Mouse (Mus musculus): Measurements from ENCODE around the gene Frmpd4. TPM values are rescaled to one million over a fixed set of nuclear protein-coding genes. Genes with fewer than 3 reads are reported as not detected.

Frmpd4 gene
- polyA plus RNA-seq, 1 experiment, result 0.05 TPM

DNA sequence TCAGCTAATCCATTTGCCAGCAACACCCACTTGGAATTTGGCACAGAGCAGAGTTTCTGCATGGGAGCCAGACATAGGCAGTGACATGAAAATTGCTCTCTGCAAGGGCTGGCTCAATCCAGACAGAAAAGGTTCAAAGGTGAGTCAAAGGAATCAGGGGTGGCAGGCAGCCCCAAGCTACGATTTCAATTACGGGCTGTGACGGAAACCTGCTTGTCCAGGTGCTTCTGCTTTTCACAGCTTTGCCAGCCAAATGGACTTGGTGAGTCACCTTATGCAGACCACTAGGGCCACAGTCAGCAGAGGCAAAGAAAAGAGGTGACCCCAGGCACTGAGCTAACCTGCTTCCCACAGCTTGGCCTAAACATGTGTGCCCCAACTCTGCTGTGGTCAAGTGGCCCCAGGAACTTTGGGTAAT, 857.5 kb downstream of the Frmpd4 start:
- no peaks in the 10 kb centered on the region for H3K36me3 ChIP-seq (ENCODE audit: control insufficient read depth, insufficient read depth)
- no peak overlapping the region for H3K4me3 ChIP-seq
- H3K27me3 ChIP-seq (ENCODE audit: control insufficient read depth, insufficient read depth, insufficient read length), result no peaks in the 10 kb centered on the region
- no peak overlapping the region for H3ac ChIP-seq (ENCODE audit: control insufficient read depth, insufficient read length)
- H3K4me2 ChIP-seq (ENCODE audit: low read depth), result no peak overlapping the region
- TF ChIP-seq CEBPB (IDR thresholded peaks at IDR 0.05; ENCODE audit: insufficient read depth, poor library complexity, severe bottlenecking) (no peak), TCF3 (IDR thresholded peaks at IDR 0.05; ENCODE audit: insufficient read length, low read depth) (no peak), SRF (IDR thresholded peaks at IDR 0.05; ENCODE audit: control insufficient read depth, insufficient read length, low read depth) (no peak), E2F4 (IDR thresholded peaks at IDR 0.05; ENCODE audit: insufficient read depth) (no peak), REST (IDR thresholded peaks at IDR 0.05; ENCODE audit: insufficient read depth, insufficient read length) (no peak), POLR2AphosphoS2 (IDR thresholded peaks at IDR 0.05; ENCODE audit: insufficient read length, low read depth) (no peak), TCF12 (IDR thresholded peaks at IDR 0.05; ENCODE audit: insufficient read depth, poor library complexity, severe bottlenecking) (no peak), MYOD1 (IDR thresholded peaks at IDR 0.05; ENCODE audit: control insufficient read depth in 1 of 3, insufficient read length in 2 of 3, low read depth in 2 of 3) (no peak), MYOG (IDR thresholded peaks at IDR 0.05; ENCODE audit: control insufficient read depth in 1 of 3, insufficient read depth in 1 of 3, insufficient read length in 2 of 3, low read depth in 2 of 3) (no peak), MAX (IDR thresholded peaks at IDR 0.05; ENCODE audit: low read depth) (no peak), POLR2A (IDR thresholded peaks at IDR 0.05; ENCODE audit: insufficient read length, low read depth) (no peak), USF1 (IDR thresholded peaks at IDR 0.05; ENCODE audit: low read depth) (no peak)
- H3K79me2 ChIP-seq (ENCODE audit: control insufficient read depth, insufficient read depth), result no peaks in the 10 kb centered on the region

DNA sequence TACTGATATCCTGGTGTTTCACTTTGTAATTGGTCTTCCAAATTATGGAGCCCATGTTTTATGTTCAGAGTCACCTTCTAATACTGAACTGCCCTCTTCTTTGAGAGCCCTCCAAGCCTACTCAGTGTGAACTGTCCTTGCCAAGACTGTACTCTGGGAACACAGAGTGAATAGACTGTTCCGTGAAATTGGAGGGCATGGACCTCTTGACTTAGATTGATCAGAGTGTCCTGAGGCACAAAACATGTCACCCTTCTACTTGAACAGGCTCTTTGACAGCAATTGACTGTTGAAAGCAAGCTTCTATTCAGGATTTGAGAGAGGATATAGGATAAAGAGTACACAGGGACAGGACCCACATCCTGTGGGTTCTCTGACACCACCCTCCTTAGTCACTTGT, 857.9 kb downstream of the Frmpd4 start:
- Histone ChIP-seq H3K36me3 (ENCODE audit: control insufficient read depth, insufficient read depth) (no peaks in the 10 kb centered on the region), H3K27me3 (ENCODE audit: control insufficient read depth, insufficient read depth, insufficient read length) (no peaks in the 10 kb centered on the region), H3K4me3 (no peak overlapping the region), H3K4me2 (ENCODE audit: low read depth) (no peak overlapping the region), H3ac (ENCODE audit: control insufficient read depth, insufficient read length) (no peak overlapping the region), H3K79me2 (ENCODE audit: control insufficient read depth, insufficient read depth) (no peaks in the 10 kb centered on the region)
- TF ChIP-seq USF1 (IDR thresholded peaks at IDR 0.05; ENCODE audit: low read depth) (no peak), REST (IDR thresholded peaks at IDR 0.05; ENCODE audit: insufficient read depth, insufficient read length) (no peak), POLR2A (IDR thresholded peaks at IDR 0.05; ENCODE audit: insufficient read length, low read depth) (no peak), TCF12 (IDR thresholded peaks at IDR 0.05; ENCODE audit: insufficient read depth, poor library complexity, severe bottlenecking) (no peak), E2F4 (IDR thresholded peaks at IDR 0.05; ENCODE audit: insufficient read depth) (no peak), MYOD1 (IDR thresholded peaks at IDR 0.05; ENCODE audit: control insufficient read depth in 1 of 3, insufficient read length in 2 of 3, low read depth in 2 of 3) (no peak), MYOG (IDR thresholded peaks at IDR 0.05; ENCODE audit: control insufficient read depth in 1 of 3, insufficient read depth in 1 of 3, insufficient read length in 2 of 3, low read depth in 2 of 3) (no peak), POLR2AphosphoS2 (IDR thresholded peaks at IDR 0.05; ENCODE audit: insufficient read length, low read depth) (no peak), CEBPB (IDR thresholded peaks at IDR 0.05; ENCODE audit: insufficient read depth, poor library complexity, severe bottlenecking) (no peak), TCF3 (IDR thresholded peaks at IDR 0.05; ENCODE audit: insufficient read length, low read depth) (no peak), MAX (IDR thresholded peaks at IDR 0.05; ENCODE audit: low read depth) (no peak), SRF (IDR thresholded peaks at IDR 0.05; ENCODE audit: control insufficient read depth, insufficient read length, low read depth) (no peak)

DNA sequence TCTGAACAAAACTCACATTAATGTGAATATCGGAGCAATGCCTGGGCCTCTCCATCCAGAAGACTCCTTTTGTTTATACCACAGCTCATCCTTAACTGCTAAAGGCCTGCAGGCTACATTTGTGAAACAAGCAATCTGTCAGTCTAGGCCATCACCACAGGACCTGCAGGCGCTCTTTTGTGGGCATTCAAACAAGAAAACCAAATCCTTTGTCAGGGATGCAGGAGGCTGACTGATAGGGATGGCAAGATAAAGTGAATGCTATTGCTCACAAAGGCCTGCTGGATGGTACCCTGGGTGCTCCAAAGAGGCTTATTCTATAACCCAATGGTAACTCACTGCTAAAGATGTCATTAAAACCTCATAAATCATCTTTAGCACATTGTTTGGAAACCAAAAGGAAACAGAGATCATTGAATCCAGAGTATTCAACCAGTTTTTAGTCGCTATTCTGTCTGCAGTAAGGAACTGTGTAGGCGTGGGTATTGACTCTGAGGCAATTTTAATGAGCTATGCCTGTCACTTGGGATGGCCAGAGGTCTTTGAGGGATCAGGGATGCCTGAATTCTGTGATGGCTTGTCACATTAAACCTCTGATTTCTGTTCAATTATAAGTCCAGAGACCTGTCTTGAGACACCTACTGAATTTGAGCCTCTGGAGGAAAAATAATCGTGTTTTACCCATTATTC, 922.1 kb downstream of the Frmpd4 start:
- TF ChIP-seq POLR2A (IDR thresholded peaks at IDR 0.05; ENCODE audit: insufficient read length, low read depth), result no peak
- no peak for TF ChIP-seq TCF12 (IDR thresholded peaks at IDR 0.05; ENCODE audit: insufficient read depth, poor library complexity, severe bottlenecking)
- no peak for TF ChIP-seq MYOG (IDR thresholded peaks at IDR 0.05; ENCODE audit: control insufficient read depth in 1 of 3, insufficient read depth in 1 of 3, insufficient read length in 2 of 3, low read depth in 2 of 3)
- TF ChIP-seq REST (IDR thresholded peaks at IDR 0.05; ENCODE audit: insufficient read depth, insufficient read length), result no peak
- TF ChIP-seq TCF3 (IDR thresholded peaks at IDR 0.05; ENCODE audit: insufficient read length, low read depth), result no peak
- no peak for TF ChIP-seq SRF (IDR thresholded peaks at IDR 0.05; ENCODE audit: control insufficient read depth, insufficient read length, low read depth)
- no peak for TF ChIP-seq MYOD1 (IDR thresholded peaks at IDR 0.05; ENCODE audit: control insufficient read depth in 1 of 3, insufficient read length in 2 of 3, low read depth in 2 of 3)
- no peak for TF ChIP-seq E2F4 (IDR thresholded peaks at IDR 0.05; ENCODE audit: insufficient read depth)
- TF ChIP-seq USF1 (IDR thresholded peaks at IDR 0.05; ENCODE audit: low read depth), result no peak
- TF ChIP-seq POLR2AphosphoS2 (IDR thresholded peaks at IDR 0.05; ENCODE audit: insufficient read length, low read depth), result no peak
- TF ChIP-seq MAX (IDR thresholded peaks at IDR 0.05; ENCODE audit: low read depth), result no peak
- Histone ChIP-seq H3K4me2 (ENCODE audit: low read depth) (no peak overlapping the region), H3K79me2 (ENCODE audit: control insufficient read depth, insufficient read depth) (no peaks in the 10 kb centered on the region), H3K36me3 (ENCODE audit: control insufficient read depth, insufficient read depth) (no peaks in the 10 kb centered on the region), H3K4me3 (no peak overlapping the region), H3K27me3 (ENCODE audit: control insufficient read depth, insufficient read depth, insufficient read length) (no peaks in the 10 kb centered on the region), H3ac (ENCODE audit: control insufficient read depth, insufficient read length) (no peak overlapping the region)

DNA sequence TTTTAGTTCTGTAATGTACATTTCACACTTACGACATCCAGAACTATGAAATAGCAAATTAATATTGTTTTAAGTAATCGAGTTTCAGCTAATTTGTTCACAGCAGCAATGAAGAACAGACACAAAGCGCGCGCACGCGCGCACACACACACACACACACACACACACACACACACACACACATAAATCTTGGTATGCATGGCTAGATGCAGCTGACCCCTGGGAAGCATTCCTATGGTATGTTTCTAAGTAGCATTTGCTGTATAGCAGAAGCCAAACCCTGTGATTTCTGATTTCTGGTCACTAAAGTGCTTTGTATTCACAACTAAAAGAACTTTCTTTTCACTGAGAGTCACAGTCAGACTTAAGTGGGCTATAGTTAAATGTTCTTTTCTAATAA, 922.8 kb downstream of the Frmpd4 start:
- Histone ChIP-seq H3K4me2 (ENCODE audit: low read depth) (no peak overlapping the region), H3K79me2 (ENCODE audit: control insufficient read depth, insufficient read depth) (no peaks in the 10 kb centered on the region), H3K4me3 (no peak overlapping the region), H3K36me3 (ENCODE audit: control insufficient read depth, insufficient read depth) (no peaks in the 10 kb centered on the region), H3ac (ENCODE audit: control insufficient read depth, insufficient read length) (no peak overlapping the region), H3K27me3 (ENCODE audit: control insufficient read depth, insufficient read depth, insufficient read length) (no peaks in the 10 kb centered on the region)
- TF ChIP-seq USF1 (IDR thresholded peaks at IDR 0.05; ENCODE audit: low read depth), result no peak
- TF ChIP-seq MYOG (IDR thresholded peaks at IDR 0.05; ENCODE audit: control insufficient read depth in 1 of 3, insufficient read depth in 1 of 3, insufficient read length in 2 of 3, low read depth in 2 of 3), result no peak
- no peak for TF ChIP-seq CEBPB (IDR thresholded peaks at IDR 0.05; ENCODE audit: insufficient read depth, poor library complexity, severe bottlenecking)
- no peak for TF ChIP-seq TCF3 (IDR thresholded peaks at IDR 0.05; ENCODE audit: insufficient read length, low read depth)
- no peak for TF ChIP-seq REST (IDR thresholded peaks at IDR 0.05; ENCODE audit: insufficient read depth, insufficient read length)
- no peak for TF ChIP-seq POLR2AphosphoS2 (IDR thresholded peaks at IDR 0.05; ENCODE audit: insufficient read length, low read depth)
- no peak for TF ChIP-seq E2F4 (IDR thresholded peaks at IDR 0.05; ENCODE audit: insufficient read depth)
- TF ChIP-seq TCF12 (IDR thresholded peaks at IDR 0.05; ENCODE audit: insufficient read depth, poor library complexity, severe bottlenecking), result no peak
- no peak for TF ChIP-seq MYOD1 (IDR thresholded peaks at IDR 0.05; ENCODE audit: control insufficient read depth in 1 of 3, insufficient read length in 2 of 3, low read depth in 2 of 3)

All from myocyte (in vitro differentiated cells).